Mouse (Mus musculus) C2C12 (cell line): ENCODE results near the gene Zp1. TPM values are rescaled to one million over a fixed set of nuclear protein-coding genes. Genes with fewer than 3 reads are reported as not detected.

ENCODE experiments used
- H3K27me3 ChIP-seq: one replicate; pipeline ENCODE4 v1.6.1; 2011; ENCODE audit not compliant: control insufficient read depth, insufficient read depth, insufficient read length
- H3K36me3 ChIP-seq: one replicate; pipeline ENCODE4 v1.6.1; 2011; ENCODE audit not compliant: control insufficient read depth, insufficient read depth
- H3K4me3 ChIP-seq: one replicate; pipeline ENCODE4 v1.5.1; 2011; ENCODE audit warnings: mild to moderate bottlenecking, control low read depth; ENCODE audit not compliant: poor library complexity, insufficient read depth, severe bottlenecking
- H3K79me2 ChIP-seq: one replicate; pipeline ENCODE4 v1.6.1; 2011; ENCODE audit not compliant: control insufficient read depth, insufficient read depth
- H3K79me3 ChIP-seq: one replicate; pipeline ENCODE4 v1.6.1; 2011; ENCODE audit warnings: low read depth, control low read depth
- H3ac ChIP-seq: one replicate; pipeline ENCODE3; 2011; ENCODE audit warnings: low read depth; ENCODE audit not compliant: control insufficient read depth, insufficient read length
- CEBPB ChIP-seq: IDR thresholded peaks from one replicate; pipeline ENCODE4 v1.6.1; 2011; ENCODE audit warnings: low read depth, mild to moderate bottlenecking, control low read depth, moderate library complexity
- CTCF ChIP-seq: IDR thresholded peaks from one replicate; pipeline ENCODE4 v1.5.1; 2011; ENCODE audit not compliant: control insufficient read depth, insufficient read depth, insufficient read length
- FOSL1 ChIP-seq: IDR thresholded peaks from one replicate; pipeline ENCODE4 v1.8.0; 2011; ENCODE audit warnings: mild to moderate bottlenecking, low read length; ENCODE audit not compliant: poor library complexity, insufficient read depth, severe bottlenecking
- MAX ChIP-seq: IDR thresholded peaks from one replicate; pipeline ENCODE4 v1.6.1; 2011; ENCODE audit warnings: mild to moderate bottlenecking, control low read depth
- MYOD1 ChIP-seq: IDR thresholded peaks from one replicate; pipeline ENCODE4 v1.6.1; 2011; ENCODE audit warnings: low read depth; ENCODE audit not compliant: control insufficient read depth, insufficient read length
- MYOG ChIP-seq: IDR thresholded peaks from one replicate; pipeline ENCODE4 v1.6.1; 2011; ENCODE audit not compliant: control insufficient read depth, insufficient read length; ENCODE audit errors: extremely low read depth
- USF1 ChIP-seq: IDR thresholded peaks from one replicate; pipeline ENCODE4 v1.6.1; 2011; ENCODE audit warnings: low read depth, mild to moderate bottlenecking, control low read depth, moderate library complexity
- polyA plus RNA-seq: library from polyadenylated mRNA; unstranded; fragments of >200 nt; fragmentation: generic; extraction: Trizol; gene quantifications from one replicate; pipeline ENCODE4 v1.2.1, GENCODE M21; 2012; ENCODE audit warnings: missing spikeins

Gene Zp1
- polyA plus RNA-seq, 1 experiment = not detected

- Histone ChIP-seq H3K27me3 (peaks cover 38% of the 10 kb centered on the region), H3K4me3 (no peak overlapping the region), H3K79me3 (no peaks in the 10 kb centered on the region), H3K36me3 (no peaks in the 10 kb centered on the region), H3K79me2 (no peaks in the 10 kb centered on the region), H3ac (no peak overlapping the region)
- TF ChIP-seq MAX (no peak), USF1 (no peak), MYOD1 (no peak), MYOG (no peak), CTCF (no peak), CEBPB (no peak), FOSL1 (no peak)
Observed at GRCm38 (mm10) chr19:10918321-10918991, 2.0 kb downstream of the Zp1 start.

- peaks cover 38% of the 10 kb centered on the region for H3K27me3 ChIP-seq
- no peaks in the 10 kb centered on the region for H3K79me2 ChIP-seq
- no peak overlapping the region for H3K4me3 ChIP-seq
- H3K79me3 ChIP-seq = no peaks in the 10 kb centered on the region
- no peak for TF ChIP-seq MYOD1
- TF ChIP-seq USF1 = no peak
- TF ChIP-seq CTCF = no peak
- TF ChIP-seq MYOG = no peak
- no peak for TF ChIP-seq MAX
- no peak for TF ChIP-seq FOSL1
- no peak for TF ChIP-seq CEBPB
- no peaks in the 10 kb centered on the region for H3K36me3 ChIP-seq
- H3ac ChIP-seq = no peak overlapping the region
Observed at GRCm38 (mm10) chr19:10916506-10916905, 3.9 kb downstream of the Zp1 start.

DNA sequence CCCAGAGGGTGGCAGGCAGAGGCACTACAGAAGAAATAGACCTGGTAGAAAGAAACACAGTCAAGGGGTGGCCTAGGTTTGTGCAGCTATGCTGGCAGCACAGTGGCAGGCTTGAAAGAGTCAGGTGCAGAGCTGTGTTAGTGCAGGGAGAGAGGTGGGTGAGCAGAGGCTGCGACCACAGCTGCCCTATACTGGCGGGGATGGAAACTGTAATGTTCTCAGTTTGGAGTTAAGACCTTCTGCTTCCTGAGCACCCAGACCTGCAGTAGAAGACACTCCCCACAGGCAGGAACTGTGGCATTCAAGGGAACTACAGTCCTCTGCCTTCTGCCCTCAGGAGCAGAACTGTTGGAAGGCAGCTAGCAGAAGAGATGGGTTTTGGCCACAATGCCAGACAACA, 5.6 kb downstream of the Zp1 start:
- no peak overlapping the region for H3ac ChIP-seq
- TF ChIP-seq MYOG (no peak), CTCF (no peak), USF1 (no peak), FOSL1 (no peak), MYOD1 (no peak), MAX (no peak), CEBPB (no peak)

DNA sequence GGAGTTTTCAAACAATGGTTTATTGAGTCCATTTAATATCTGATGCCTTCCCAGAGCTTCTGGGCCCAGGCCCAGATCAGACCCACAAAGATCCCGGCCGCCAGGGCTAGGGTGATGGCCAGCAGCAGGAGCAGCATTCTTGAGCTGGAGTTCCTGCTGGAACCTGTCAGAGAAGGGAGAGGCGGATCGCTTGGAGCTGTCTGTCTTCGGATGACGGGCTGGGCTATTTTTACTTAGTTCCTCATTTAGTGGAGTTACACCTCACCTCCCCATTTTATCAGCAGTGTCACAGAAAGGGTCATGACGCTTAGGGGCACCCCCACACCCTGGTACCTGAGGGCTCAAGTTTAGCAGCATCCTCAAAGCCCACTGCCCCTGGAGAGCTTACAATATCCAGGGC, 6.1 kb downstream of the Zp1 start:
- peaks cover 38% of the 10 kb centered on the region for H3K27me3 ChIP-seq
- H3K4me3 ChIP-seq = no peak overlapping the region
- peaks cover 1% of the 10 kb centered on the region for H3K36me3 ChIP-seq
- H3K79me2 ChIP-seq = no peaks in the 10 kb centered on the region
- TF ChIP-seq MAX = no peak
- TF ChIP-seq MYOG = no peak
- no peak for TF ChIP-seq FOSL1
- TF ChIP-seq MYOD1 = no peak
- no peak for TF ChIP-seq CEBPB
- no peaks in the 10 kb centered on the region for H3K79me3 ChIP-seq
- H3ac ChIP-seq = no peak overlapping the region

More for the DNA sequence above, 5.6 kb downstream of the Zp1 start:
- H3K4me3 ChIP-seq = no peak overlapping the region
- H3K27me3 ChIP-seq = peaks cover 38% of the 10 kb centered on the region
- H3K36me3 ChIP-seq = no peaks in the 10 kb centered on the region
- no peaks in the 10 kb centered on the region for H3K79me2 ChIP-seq
- H3K79me3 ChIP-seq = no peaks in the 10 kb centered on the region

GRCm38 (mm10) chr19:10909087-10909721, 11.2 kb downstream of the Zp1 start:
- Histone ChIP-seq H3K27me3 (peaks cover under 1% of the 10 kb centered on the region), H3K4me3 (no peak overlapping the region), H3K36me3 (peaks cover 36% of the 10 kb centered on the region), H3ac (no peak overlapping the region), H3K79me3 (no peaks in the 10 kb centered on the region), H3K79me2 (no peaks in the 10 kb centered on the region)
- TF ChIP-seq USF1 = no peak

- H3K79me3 ChIP-seq = no peaks in the 10 kb centered on the region
- peaks cover 48% of the 10 kb centered on the region for H3K36me3 ChIP-seq
- TF ChIP-seq FOSL1 = no peak
- TF ChIP-seq CTCF = peak; percentile 73
- H3K27me3 ChIP-seq = no peaks in the 10 kb centered on the region
- H3K4me3 ChIP-seq = no peak overlapping the region
- H3K79me2 ChIP-seq = no peaks in the 10 kb centered on the region
- no peak overlapping the region for H3ac ChIP-seq
Observed at GRCm38 (mm10) chr19:10907891-10908290, 12.5 kb downstream of the Zp1 start.
